Mouse (Mus musculus): ENCODE measurements around the gene Exosc6. TPM values are rescaled to one million over a fixed set of nuclear protein-coding genes. Genes with fewer than 3 reads are reported as not detected.
"Not testable (repeated sequence)": the region's sequence is repeated elsewhere in the genome, so short reads cannot be mapped to it uniquely, and the experiment has no call there.

The Exosc6 gene
- polyA plus RNA-seq, 1 experiment from 2014 or later = 1.5 TPM

DNA sequence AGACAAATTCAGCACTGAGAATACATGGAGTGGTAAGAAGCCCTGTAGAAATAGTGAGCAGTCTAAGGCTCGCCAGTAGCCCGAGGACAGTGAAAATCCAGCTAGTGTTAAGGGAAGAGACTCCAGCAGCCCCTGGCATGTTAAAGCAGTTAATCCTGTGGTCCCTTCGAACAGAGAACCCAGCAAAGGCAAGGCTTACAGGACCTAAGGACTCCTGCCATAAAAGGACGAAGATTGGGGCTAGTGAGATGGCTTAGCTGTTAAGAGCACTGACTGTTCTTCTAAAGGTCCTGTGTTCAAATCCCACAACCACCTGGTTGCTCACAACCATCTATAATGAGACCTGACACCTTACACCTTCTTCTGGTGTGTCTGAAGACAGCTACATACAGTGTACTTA, 10.2 kb downstream of the Exosc6 start:
- H3K4me2 ChIP-seq = no peak overlapping the region
- no peak for ATAC-seq (ENCODE audit: low FRiP score)
- no peak overlapping the region for H3K27ac ChIP-seq
- no peaks in the 10 kb centered on the region for H3K36me3 ChIP-seq (replicated peaks)
- no peak overlapping the region for H3K9ac ChIP-seq
- H3K4me1 ChIP-seq = peaks cover 5% of the 10 kb centered on the region
- 75% methylated on average over 4 of the region's 4 CpGs for WGBS
- H3K27me3 ChIP-seq = peaks cover 5% of the 10 kb centered on the region; the same call in 1 of the 2 replicates
- H3K4me3 ChIP-seq (replicated peaks) = no peak overlapping the region
- no peaks in the 10 kb centered on the region for H3K9me3 ChIP-seq

DNA sequence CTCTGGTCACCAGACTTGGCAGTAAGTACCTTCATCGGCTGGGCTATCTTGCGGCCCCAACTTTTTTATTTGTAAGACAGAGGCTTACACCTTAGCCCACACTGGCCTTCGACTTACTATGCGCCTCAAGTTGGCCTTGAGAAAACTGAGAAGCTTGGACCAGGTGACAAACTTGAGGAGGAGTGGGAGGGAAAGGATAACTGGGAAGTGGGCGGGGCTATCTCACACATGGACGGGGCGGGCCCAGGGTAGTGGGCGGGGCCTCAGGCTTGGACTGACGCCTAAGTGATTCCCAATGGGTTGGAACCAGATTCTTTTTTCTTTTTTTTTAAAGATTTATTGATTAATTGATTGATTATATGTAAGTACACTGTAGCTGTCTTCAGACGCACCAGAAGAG, 11.3 kb downstream of the Exosc6 start:
- H3K4me3 ChIP-seq (replicated peaks) = no peak overlapping the region
- 29% methylated on average over 10 of the region's 10 CpGs for WGBS
- H3K4me1 ChIP-seq = 0 out of 2 replicates have a peak, but pooled peaks cover 2% of the 10 kb centered on the region
- no peaks in the 10 kb centered on the region for H3K9me3 ChIP-seq
- ATAC-seq (ENCODE audit: low FRiP score) = no peak
- H3K36me3 ChIP-seq (replicated peaks) = no peaks in the 10 kb centered on the region
- H3K27me3 ChIP-seq = peaks cover 5% of the 10 kb centered on the region; the same call in 1 of the 2 replicates
- no peak overlapping the region for H3K9ac ChIP-seq
- no peak overlapping the region for H3K27ac ChIP-seq
- H3K4me2 ChIP-seq = no peak overlapping the region

DNA sequence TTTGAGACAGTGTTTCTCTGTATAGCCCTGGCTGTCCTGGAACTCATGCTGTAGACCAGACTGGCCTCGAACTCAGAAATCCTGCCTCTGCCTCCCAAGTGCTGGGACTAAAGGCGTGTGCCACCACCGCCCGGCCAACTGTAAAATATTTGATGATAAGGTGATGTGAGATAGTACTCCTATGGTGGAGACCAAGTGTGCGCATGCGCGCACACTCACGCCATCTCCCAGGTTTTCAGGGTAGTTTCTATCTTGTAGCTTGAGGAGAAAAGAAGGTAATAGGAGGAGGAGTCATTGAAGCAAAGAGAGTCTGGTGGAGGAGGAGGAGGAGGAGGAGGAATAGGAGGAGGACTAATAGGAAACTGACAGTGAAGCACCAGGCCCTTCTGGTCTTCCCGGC, 12.5 kb downstream of the Exosc6 start:
- H3K27me3 ChIP-seq; H3K36me3 ChIP-seq (replicated peaks); H3K4me3 ChIP-seq (replicated peaks); H3K4me1 ChIP-seq; H3K9ac ChIP-seq; H3K9me3 ChIP-seq; ATAC-seq (ENCODE audit: low FRiP score); H3K4me2 ChIP-seq; H3K27ac ChIP-seq: not testable (repeated sequence)
- WGBS = 94% methylated on average over 9 of the region's 9 CpGs

GRCm38 (mm10) chr8:111075926-111076325, 19.8 kb downstream of the Exosc6 start:
- no peak for ATAC-seq (ENCODE audit: low FRiP score)
- no peak overlapping the region for H3K27ac ChIP-seq
- peaks cover 6% of the 10 kb centered on the region for H3K4me1 ChIP-seq
- 76% methylated on average over 3 of the region's 3 CpGs for WGBS
- H3K36me3 ChIP-seq (replicated peaks) = no peaks in the 10 kb centered on the region
- no peaks in the 10 kb centered on the region for H3K27me3 ChIP-seq
- H3K4me2 ChIP-seq = no peak overlapping the region
- H3K9me3 ChIP-seq = no peaks in the 10 kb centered on the region
- no peak overlapping the region for H3K4me3 ChIP-seq (replicated peaks)
- H3K9ac ChIP-seq = no peak overlapping the region

GRCm38 (mm10) chr8:111079461-111079860, 23.3 kb downstream of the Exosc6 start:
- Histone ChIP-seq H3K9ac (no peak overlapping the region), H3K27me3 (no peaks in the 10 kb centered on the region), H3K27ac (no peak overlapping the region), H3K9me3 (no peaks in the 10 kb centered on the region), H3K4me3 (replicated peaks) (no peak overlapping the region), H3K36me3 (replicated peaks) (no peaks in the 10 kb centered on the region), H3K4me1 (peaks cover 17% of the 10 kb centered on the region), H3K4me2 (no peak overlapping the region)
- ATAC-seq (ENCODE audit: low FRiP score) = no peak
- 74% methylated on average over 5 of the region's 5 CpGs for WGBS

GRCm38 (mm10) chr8:111079861-111080271, 23.7 kb downstream of the Exosc6 start:
- H3K27me3 ChIP-seq = no peaks in the 10 kb centered on the region
- H3K9me3 ChIP-seq = no peaks in the 10 kb centered on the region
- H3K27ac ChIP-seq = no peak overlapping the region
- no peak for ATAC-seq (ENCODE audit: low FRiP score)
- no peaks in the 10 kb centered on the region for H3K36me3 ChIP-seq (replicated peaks)
- H3K4me2 ChIP-seq = no peak overlapping the region
- no peak overlapping the region for H3K4me3 ChIP-seq (replicated peaks)
- H3K4me1 ChIP-seq = peaks cover 17% of the 10 kb centered on the region
- 34% methylated on average over 6 of the region's 6 CpGs for WGBS
- H3K9ac ChIP-seq = no peak overlapping the region

DNA sequence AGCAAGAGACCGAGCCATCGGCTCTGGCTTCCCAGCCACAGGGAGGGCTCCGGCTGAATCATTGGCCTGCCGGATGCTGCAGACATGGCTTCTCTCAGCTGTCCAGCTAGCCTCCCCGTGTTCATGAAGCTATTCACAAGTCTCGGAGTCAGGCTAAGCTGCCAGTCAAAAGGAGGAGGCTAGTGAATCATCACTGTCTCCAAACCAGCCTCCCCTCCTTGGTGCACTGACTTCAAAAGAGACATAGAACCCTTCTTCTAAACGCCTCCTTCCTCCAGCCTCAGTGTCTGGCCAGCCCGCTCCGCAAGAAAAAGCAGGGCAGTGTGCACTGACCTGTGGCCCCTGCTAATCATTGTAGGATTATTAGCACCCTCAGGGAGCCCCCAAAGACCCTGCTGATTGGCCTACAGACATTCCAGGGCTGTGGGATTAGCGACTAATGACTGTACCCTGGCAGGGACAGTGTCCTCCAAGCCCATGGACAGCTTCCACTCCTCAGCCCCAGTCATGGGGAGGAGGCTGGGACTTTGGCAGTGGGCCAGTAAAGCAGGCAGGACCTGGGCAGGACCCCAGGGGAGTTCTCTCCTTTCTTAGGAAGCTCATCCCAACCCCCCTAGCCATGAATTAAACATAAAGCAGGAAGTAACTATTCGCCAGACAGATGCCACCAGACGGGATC, 25.6 kb downstream of the Exosc6 start:
- Histone ChIP-seq H3K9ac (no peak overlapping the region), H3K4me1 (peaks cover 17% of the 10 kb centered on the region), H3K9me3 (no peaks in the 10 kb centered on the region), H3K4me3 (replicated peaks) (no peak overlapping the region), H3K36me3 (replicated peaks) (no peaks in the 10 kb centered on the region), H3K27ac (no peak overlapping the region), H3K27me3 (no peaks in the 10 kb centered on the region), H3K4me2 (no peak overlapping the region)
- ATAC-seq (ENCODE audit: low FRiP score) = no peak
- WGBS = 38% methylated on average over 12 of the region's 12 CpGs

- not testable (repeated sequence) for H3K9me3 ChIP-seq; ATAC-seq (ENCODE audit: low FRiP score); H3K36me3 ChIP-seq (replicated peaks); H3K4me3 ChIP-seq (replicated peaks); H3K27ac ChIP-seq; H3K27me3 ChIP-seq; H3K4me2 ChIP-seq; H3K9ac ChIP-seq
- peaks cover 17% of the 10 kb centered on the region for H3K4me1 ChIP-seq
- WGBS = 90% methylated on average over 5 of the region's 5 CpGs
Observed at GRCm38 (mm10) chr8:111083936-111084335, 27.8 kb downstream of the Exosc6 start.

DNA sequence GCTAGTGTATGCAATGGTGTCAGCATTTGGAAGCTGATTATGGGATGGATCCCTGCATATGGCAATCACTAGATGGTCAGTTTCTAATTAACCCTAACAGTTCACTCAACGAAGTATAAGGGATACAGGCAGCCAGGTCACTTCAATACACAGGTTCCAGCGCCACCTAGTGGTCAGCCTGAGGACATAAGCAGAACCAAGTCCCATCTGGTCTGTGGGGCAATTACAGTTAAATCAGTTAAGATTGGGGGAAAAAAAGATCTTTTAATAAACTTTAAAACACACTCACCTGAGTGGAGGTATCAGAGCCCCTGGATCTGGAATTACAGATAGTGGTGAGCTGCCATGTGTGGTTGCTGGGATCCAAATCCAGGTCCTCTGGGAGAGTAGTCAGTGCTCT, 34.0 kb downstream of the Exosc6 start:
- no peak for ATAC-seq (ENCODE audit: low FRiP score)
- Histone ChIP-seq H3K27me3 (no peaks in the 10 kb centered on the region), H3K9me3 (no peaks in the 10 kb centered on the region), H3K36me3 (replicated peaks) (no peaks in the 10 kb centered on the region), H3K4me2 (no peak overlapping the region), H3K27ac (no peak overlapping the region), H3K4me3 (replicated peaks) (no peak overlapping the region), H3K9ac (no peak overlapping the region), H3K4me1 (peaks cover 4% of the 10 kb centered on the region; the same call in 1 of the 2 replicates)
- WGBS = 0% methylated on average over 2 of the region's 2 CpGs

- Histone ChIP-seq H3K4me3 (replicated peaks) (no peak overlapping the region), H3K4me1 (peaks cover 9% of the 10 kb centered on the region), H3K27ac (no peak overlapping the region), H3K4me2 (no peak overlapping the region), H3K27me3 (no peaks in the 10 kb centered on the region), H3K36me3 (replicated peaks) (no peaks in the 10 kb centered on the region), H3K9ac (no peak overlapping the region), H3K9me3 (no peaks in the 10 kb centered on the region)
- 85% methylated on average over 7 of the region's 7 CpGs for WGBS
- no peak for ATAC-seq (ENCODE audit: low FRiP score)
Observed at GRCm38 (mm10) chr8:111091706-111092105, 35.6 kb downstream of the Exosc6 start.

DNA sequence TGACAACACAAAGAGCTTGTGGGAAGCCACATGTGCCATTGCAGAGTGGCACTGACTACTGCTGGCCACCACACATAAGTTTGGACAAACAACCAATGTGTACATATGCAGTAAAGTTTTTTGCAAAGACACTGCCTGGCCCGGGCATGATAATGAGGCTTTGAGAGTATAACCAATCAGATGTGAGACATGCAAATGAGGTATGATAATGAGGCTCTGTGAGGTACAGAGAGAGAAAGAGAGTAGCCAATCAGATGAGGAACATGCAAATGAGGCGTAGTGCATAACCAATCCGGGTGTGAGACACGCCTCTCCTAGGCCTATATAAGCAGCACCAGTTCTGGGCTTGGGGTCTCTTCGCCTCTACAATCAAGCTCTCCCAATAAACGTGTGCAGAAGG, 36.2 kb downstream of the Exosc6 start, which contains the start of gene Clec18a:
TSS of gene Clec18a (minus strand) at position 101 of the 400 bp plus-strand sequence.
- H3K9me3 ChIP-seq; H3K27ac ChIP-seq; ATAC-seq (ENCODE audit: low FRiP score); H3K4me3 ChIP-seq (replicated peaks); H3K4me2 ChIP-seq; H3K4me1 ChIP-seq; H3K9ac ChIP-seq; H3K27me3 ChIP-seq; H3K36me3 ChIP-seq (replicated peaks): not testable (repeated sequence)
- 79% methylated on average over 5 of the region's 6 CpGs for WGBS

- Histone ChIP-seq H3K4me1 (peaks cover 9% of the 10 kb centered on the region), H3K27ac (no peak within 1 kb of the TSS), H3K9me3 (no peaks in the 10 kb centered on the region), H3K9ac (peak within 1 kb of the TSS; percentile 69), H3K27me3 (no peaks in the 10 kb centered on the region), H3K4me3 (replicated peaks) (peak within 1 kb of the TSS; percentile 63), H3K4me2 (peak within 1 kb of the TSS; percentile 81), H3K36me3 (replicated peaks) (no peaks in the 10 kb centered on the region)
- peak; percentile 93 for ATAC-seq (ENCODE audit: low FRiP score)
- 6% methylated on average over 64 of the region's 72 CpGs for WGBS
Observed at GRCm38 (mm10) chr8:111093865-111094718, 38.0 kb downstream of the Exosc6 start, which contains the start of gene Pdpr. Pdpr (plus strand) TSS chr8:111094630.
